Mouse (Mus musculus) testis, adult 2 months (tissue): ENCODE results near the gene Kdm6b. TPM values are rescaled to one million over a fixed set of nuclear protein-coding genes. Genes with fewer than 3 reads are reported as not detected.

Experiments used
- H3K27ac ChIP-seq: fragments of 200-500 bp; 2 replicates; pipeline ENCODE4 v1.5.1; 2012; ENCODE audit warnings: low read depth, low read length; ENCODE audit not compliant: control insufficient read depth, insufficient read depth
- H3K27me3 ChIP-seq: fragments of 200-500 bp; 2 replicates; pipeline ENCODE4 v1.6.1; 2012; ENCODE audit warnings: mild to moderate bottlenecking, low read length, moderate library complexity; ENCODE audit not compliant: control insufficient read depth, insufficient read depth
- H3K36me3 ChIP-seq: fragments of 200-500 bp; 2 replicates; pipeline ENCODE4 v1.6.1; 2012; ENCODE audit warnings: mild to moderate bottlenecking, low read length; ENCODE audit not compliant: control insufficient read depth, insufficient read depth
- H3K4me1 ChIP-seq: fragments of 200-500 bp; 2 replicates; pipeline ENCODE4 v1.6.1; 2012; ENCODE audit warnings: low read length; ENCODE audit not compliant: control insufficient read depth, insufficient read depth
- H3K4me3 ChIP-seq: fragments of 200-500 bp; 2 replicates; pipeline ENCODE4 v1.5.1; 2012; ENCODE audit warnings: low read depth, mild to moderate bottlenecking, low read length, moderate library complexity, mixed read lengths; ENCODE audit not compliant: control insufficient read depth
- CTCF ChIP-seq: fragments of 200-500 bp; IDR thresholded peaks from 2 replicates; pipeline ENCODE4 v1.5.1; 2012; ENCODE audit warnings: low read depth, mild to moderate bottlenecking, inconsistent platforms, low read length, moderate library complexity; ENCODE audit not compliant: control insufficient read depth, insufficient read depth, insufficient replicate concordance
- POLR2A ChIP-seq: fragments of 200-500 bp; IDR thresholded peaks from 2 replicates; pipeline ENCODE4 v1.6.1; 2012; ENCODE audit warnings: low read depth, mild to moderate bottlenecking, inconsistent platforms, low read length, moderate library complexity; ENCODE audit not compliant: control insufficient read depth
- polyA plus RNA-seq: library from polyadenylated mRNA; depleted of rRNA; stranded (reverse); fragments of >200 nt; gene quantifications from 2 replicates; pipeline ENCODE4 v1.2.3, GENCODE M21; 2012

Gene Kdm6b
- polyA plus RNA-seq, 1 experiment: 8.0 TPM

- H3K4me1 ChIP-seq: no peaks in the 10 kb centered on the region
- H3K36me3 ChIP-seq: peaks cover 2% of the 10 kb centered on the region; the same call in 1 of the 2 replicates
- H3K4me3 ChIP-seq: no peak overlapping the region
- no peak overlapping the region for H3K27ac ChIP-seq
- no peaks in the 10 kb centered on the region for H3K27me3 ChIP-seq
- TF ChIP-seq POLR2A: no peak
- TF ChIP-seq CTCF: no peak
Observed at GRCm38 (mm10) chr11:69377766-69378165, 35.7 kb downstream of the Kdm6b start.

GRCm38 (mm10) chr11:69375646-69376045 lies 37.8 kb downstream of the Kdm6b start:
- Histone ChIP-seq H3K4me3 (no peak overlapping the region), H3K27ac (no peak overlapping the region), H3K36me3 (peaks cover 2% of the 10 kb centered on the region; the same call in 1 of the 2 replicates), H3K27me3 (no peaks in the 10 kb centered on the region), H3K4me1 (peaks cover 2% of the 10 kb centered on the region; the same call in 1 of the 2 replicates)
- TF ChIP-seq CTCF (no peak), POLR2A (no peak)

- Histone ChIP-seq H3K36me3 (peaks cover 2% of the 10 kb centered on the region; the same call in 1 of the 2 replicates), H3K27ac (no peak overlapping the region), H3K4me3 (no peak overlapping the region), H3K27me3 (no peaks in the 10 kb centered on the region), H3K4me1 (peaks cover 2% of the 10 kb centered on the region; the same call in 1 of the 2 replicates)
- no peak for TF ChIP-seq CTCF
- no peak for TF ChIP-seq POLR2A
Observed at GRCm38 (mm10) chr11:69373223-69373965, 40.1 kb downstream of the Kdm6b start.

GRCm38 (mm10) chr11:69372780-69373170 lies 40.7 kb downstream of the Kdm6b start:
- Histone ChIP-seq H3K27ac (no peak overlapping the region), H3K36me3 (peaks cover 1% of the 10 kb centered on the region; the same call in 1 of the 2 replicates), H3K4me1 (peaks cover 4% of the 10 kb centered on the region), H3K27me3 (no peaks in the 10 kb centered on the region), H3K4me3 (no peak overlapping the region)
- no peak for TF ChIP-seq POLR2A
- no peak for TF ChIP-seq CTCF

GRCm38 (mm10) chr11:69372056-69372779 lies 41.3 kb downstream of the Kdm6b start:
- Histone ChIP-seq H3K4me3 (no peak overlapping the region), H3K27me3 (no peaks in the 10 kb centered on the region), H3K36me3 (no peaks in the 10 kb centered on the region; the same call in 1 of the 2 replicates), H3K4me1 (peaks cover 10% of the 10 kb centered on the region), H3K27ac (no peak overlapping the region)
- no peak for TF ChIP-seq POLR2A
- TF ChIP-seq CTCF: no peak

GRCm38 (mm10) chr11:69371601-69372000 lies 41.9 kb downstream of the Kdm6b start:
- H3K27me3 ChIP-seq: no peaks in the 10 kb centered on the region
- TF ChIP-seq CTCF (no peak), POLR2A (no peak)
- H3K27ac ChIP-seq: peak overlapping the region; percentile 16; the same call in 1 of the 2 replicates
- no peaks in the 10 kb centered on the region; the same call in 1 of the 2 replicates for H3K36me3 ChIP-seq
- peaks cover 11% of the 10 kb centered on the region for H3K4me1 ChIP-seq
- no peak overlapping the region for H3K4me3 ChIP-seq

GRCm38 (mm10) chr11:69370817-69371215 lies 42.7 kb downstream of the Kdm6b start:
- H3K4me1 ChIP-seq: peaks cover 19% of the 10 kb centered on the region
- H3K4me3 ChIP-seq: no peak overlapping the region
- no peaks in the 10 kb centered on the region for H3K27me3 ChIP-seq
- no peak overlapping the region for H3K27ac ChIP-seq
- no peaks in the 10 kb centered on the region; the same call in 1 of the 2 replicates for H3K36me3 ChIP-seq
- no peak for TF ChIP-seq POLR2A
- TF ChIP-seq CTCF: no peak
